Mouse (Mus musculus): ENCODE data around the gene Zfp148. TPM values are rescaled to one million over a fixed set of nuclear protein-coding genes. Genes with fewer than 3 reads are reported as not detected.
A peak's percentile ranks its signal among the peaks of the same experiment; 100 is the strongest.

The Zfp148 gene
- polyA plus RNA-seq, 1 experiment from 2014 or later, result 45.2 TPM

DNA sequence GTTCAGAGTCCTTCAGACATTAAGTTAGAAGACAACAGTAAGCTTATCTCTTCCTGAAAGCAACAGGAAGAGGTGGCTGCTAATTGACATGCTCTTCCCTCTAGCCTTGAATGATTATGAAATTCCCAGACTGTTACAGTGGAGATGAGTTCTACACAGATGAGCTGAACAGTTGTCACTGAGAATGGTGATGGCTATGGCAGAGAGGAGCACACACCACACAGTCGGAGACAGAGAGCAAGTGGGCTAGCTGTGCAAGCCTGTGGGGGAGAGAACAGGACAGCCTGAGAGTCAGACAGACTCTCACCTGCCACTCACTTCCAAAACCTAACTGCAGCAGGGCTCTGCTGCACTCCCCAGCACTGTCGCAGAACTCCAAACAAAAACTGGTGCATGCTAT is 51.0 kb downstream of the Zfp148 start:
- WGBS, result 89% methylated on average over 2 of the region's 2 CpGs
- no peak overlapping the region for H3K27ac ChIP-seq
- H3K4me1 ChIP-seq, result peaks cover 12% of the 10 kb centered on the region; the same call in 1 of the 2 replicates
- DNase-seq (ENCODE audit: extremely low spot score, low spot score), result no peak
- peaks cover 70% of the 10 kb centered on the region for H3K36me3 ChIP-seq (replicated peaks)
- H3K27me3 ChIP-seq (ENCODE audit: poor library complexity, severe bottlenecking), result no peaks in the 10 kb centered on the region
- H3K9me3 ChIP-seq, result no peaks in the 10 kb centered on the region
- no peak overlapping the region for H3K4me3 ChIP-seq

DNA sequence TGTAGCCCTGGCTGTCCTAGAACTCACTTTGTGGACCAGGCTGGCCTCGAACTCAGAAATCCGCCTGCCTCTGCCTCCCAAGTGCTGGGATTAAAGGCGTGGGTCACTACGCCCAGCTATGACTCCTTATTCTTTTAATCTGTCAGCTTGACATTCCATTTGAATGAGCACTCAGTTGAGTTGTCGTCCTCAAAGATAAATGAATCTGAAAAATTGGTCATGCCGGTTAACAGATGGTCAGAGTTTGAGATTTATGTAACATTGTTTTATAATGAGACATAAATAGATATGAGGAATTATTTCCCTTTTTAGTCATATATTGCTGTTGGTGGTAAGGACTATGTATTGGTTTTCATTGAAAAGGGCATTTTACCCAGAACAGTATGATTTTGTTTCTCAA is 60.4 kb downstream of the Zfp148 start:
- H3K36me3 ChIP-seq (replicated peaks), result peaks cover 46% of the 10 kb centered on the region
- H3K27ac ChIP-seq, result no peak overlapping the region
- no peaks in the 10 kb centered on the region for H3K4me1 ChIP-seq
- H3K9me3 ChIP-seq, result no peaks in the 10 kb centered on the region
- H3K27me3 ChIP-seq (ENCODE audit: poor library complexity, severe bottlenecking), result no peaks in the 10 kb centered on the region
- 98% methylated on average over 6 of the region's 6 CpGs for WGBS
- no peak for DNase-seq (ENCODE audit: extremely low spot score, low spot score)
- H3K4me3 ChIP-seq, result no peak overlapping the region

DNA sequence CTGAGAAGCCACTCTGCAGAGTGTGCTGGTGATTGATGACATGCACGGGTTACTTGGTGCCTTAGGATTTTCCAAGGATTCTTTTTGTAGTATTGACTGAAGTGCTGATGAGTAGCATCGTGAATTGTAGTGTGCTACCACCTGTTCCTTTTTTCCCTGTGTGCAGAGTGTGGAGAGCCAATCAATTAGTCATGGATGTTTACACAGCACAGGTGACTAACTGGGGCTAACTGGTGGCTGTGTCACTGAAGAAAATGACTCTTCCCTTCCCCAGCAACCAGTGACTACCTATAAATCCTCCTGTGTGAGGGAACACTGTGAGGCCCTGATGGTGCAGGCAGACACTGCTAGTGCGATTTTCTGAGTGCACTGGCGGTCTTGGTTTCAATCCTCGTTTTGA is 66.2 kb downstream of the Zfp148 start:
- Histone ChIP-seq H3K36me3 (replicated peaks) (peaks cover 21% of the 10 kb centered on the region), H3K9me3 (no peaks in the 10 kb centered on the region), H3K4me1 (no peaks in the 10 kb centered on the region), H3K27ac (no peak overlapping the region), H3K4me3 (no peak overlapping the region), H3K27me3 (ENCODE audit: poor library complexity, severe bottlenecking) (no peaks in the 10 kb centered on the region)
- no peak for DNase-seq (ENCODE audit: extremely low spot score, low spot score)
- 86% methylated on average over 5 of the region's 5 CpGs for WGBS

DNA sequence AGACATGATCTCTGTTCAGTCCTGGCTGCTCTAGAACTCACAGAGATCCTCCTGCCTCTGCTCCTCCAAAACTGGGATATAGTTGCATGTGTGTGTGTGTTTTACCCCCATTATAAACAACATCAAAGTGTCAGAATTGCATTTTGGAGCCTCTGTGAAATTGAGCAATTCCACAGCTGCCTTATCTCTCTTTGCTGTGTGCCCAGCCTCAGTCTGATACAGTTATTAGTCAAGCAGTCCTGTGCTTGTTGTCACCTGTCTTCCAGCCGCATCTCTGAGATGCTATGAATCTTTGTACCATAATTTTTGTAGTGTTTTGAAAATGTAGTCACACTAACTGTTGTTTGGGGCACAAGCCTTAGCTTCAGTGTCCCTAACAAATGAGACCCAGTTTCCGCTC is 73.2 kb downstream of the Zfp148 start:
- Histone ChIP-seq H3K4me3 (no peak overlapping the region), H3K36me3 (replicated peaks) (peaks cover 37% of the 10 kb centered on the region), H3K27ac (no peak overlapping the region), H3K27me3 (ENCODE audit: poor library complexity, severe bottlenecking) (no peaks in the 10 kb centered on the region), H3K4me1 (no peaks in the 10 kb centered on the region), H3K9me3 (no peaks in the 10 kb centered on the region)
- DNase-seq (ENCODE audit: extremely low spot score, low spot score), result no peak
- WGBS, result 90% methylated on average over 2 of the region's 2 CpGs

DNA sequence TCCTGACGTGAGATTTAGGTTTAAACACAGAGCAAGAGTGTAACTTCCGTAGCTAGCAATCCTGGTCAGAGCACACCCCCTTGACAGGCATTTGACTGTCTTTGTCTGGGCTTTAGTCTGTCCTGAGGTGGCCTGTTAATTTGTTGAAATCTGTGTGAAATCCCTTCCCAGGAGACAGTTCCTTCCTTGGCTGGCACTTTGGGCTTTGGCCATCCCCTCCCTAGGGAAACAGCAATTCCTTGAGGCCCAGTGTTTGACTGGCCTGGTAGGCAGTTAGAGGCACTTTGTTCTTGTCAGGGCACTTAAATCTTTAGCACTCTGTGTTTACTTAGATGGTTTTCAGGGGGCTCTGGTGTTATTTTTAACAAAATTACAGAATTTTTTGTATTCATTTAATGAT is 73.7 kb downstream of the Zfp148 start:
- DNase-seq (ENCODE audit: extremely low spot score, low spot score), result no peak
- no peaks in the 10 kb centered on the region for H3K4me1 ChIP-seq
- H3K27me3 ChIP-seq (ENCODE audit: poor library complexity, severe bottlenecking), result no peaks in the 10 kb centered on the region
- H3K9me3 ChIP-seq, result 0 out of 2 replicates have a peak, but pooled peaks cover 3% of the 10 kb centered on the region
- 65% methylated on average over 2 of the region's 2 CpGs for WGBS
- no peak overlapping the region for H3K27ac ChIP-seq
- H3K4me3 ChIP-seq, result no peak overlapping the region
- H3K36me3 ChIP-seq (replicated peaks), result peaks cover 37% of the 10 kb centered on the region

DNA sequence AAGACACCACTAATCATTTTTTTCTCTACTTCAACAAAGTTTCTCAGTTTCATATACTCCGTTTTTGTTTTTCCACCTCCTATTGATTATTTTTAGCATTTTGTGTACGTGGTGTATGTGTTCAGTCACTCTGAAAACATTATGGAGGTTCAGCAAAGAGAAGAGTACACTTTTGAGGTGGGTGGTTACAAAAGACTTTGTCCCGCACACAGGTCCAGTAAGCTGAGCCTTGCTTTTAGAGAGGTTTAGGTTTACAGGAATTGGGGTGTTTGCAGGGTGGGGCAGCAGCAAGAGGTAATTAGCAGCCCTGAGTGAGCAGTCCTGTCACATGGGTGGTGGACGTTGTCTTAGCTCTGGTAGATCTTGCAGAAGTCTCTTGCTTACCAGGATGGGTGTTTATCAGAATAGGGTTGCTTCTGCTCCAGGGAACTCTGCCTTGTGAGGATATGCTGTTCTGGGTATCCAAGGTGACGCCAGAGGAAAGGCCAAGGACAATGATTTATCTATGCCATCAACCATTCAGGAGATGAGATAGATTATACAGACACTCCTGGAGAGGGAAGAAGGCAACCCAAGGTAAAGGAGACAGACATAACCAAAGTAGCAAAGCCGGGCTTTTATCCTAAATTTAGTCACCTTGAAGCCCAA is 74.8 kb downstream of the Zfp148 start:
- 89% methylated on average over 6 of the region's 6 CpGs for WGBS
- peaks cover 48% of the 10 kb centered on the region for H3K36me3 ChIP-seq (replicated peaks)
- H3K4me1 ChIP-seq, result no peaks in the 10 kb centered on the region
- DNase-seq (ENCODE audit: extremely low spot score, low spot score), result no peak
- H3K4me3 ChIP-seq, result no peak overlapping the region
- no peak overlapping the region for H3K27ac ChIP-seq
- H3K27me3 ChIP-seq (ENCODE audit: poor library complexity, severe bottlenecking), result no peaks in the 10 kb centered on the region
- H3K9me3 ChIP-seq, result 0 out of 2 replicates have a peak, but pooled peaks cover 6% of the 10 kb centered on the region

DNA sequence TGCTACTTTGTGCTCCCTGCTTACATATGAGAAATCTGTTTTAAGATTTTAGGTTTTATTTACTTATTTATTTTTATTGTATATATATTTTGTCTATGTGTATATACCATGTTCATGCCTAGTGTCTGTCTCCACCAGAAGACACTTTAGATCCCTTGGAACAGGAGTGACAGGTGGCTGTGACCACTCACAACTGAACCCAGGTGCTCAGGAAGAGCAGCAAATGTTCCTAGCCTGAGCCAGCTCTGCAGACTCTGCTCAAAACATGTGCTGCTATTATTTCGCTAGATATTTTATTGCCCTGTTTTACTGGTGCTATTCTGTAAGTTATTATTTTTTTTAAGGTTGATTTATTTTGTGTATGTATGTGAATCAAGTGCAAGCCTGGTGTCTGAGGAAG is 78.5 kb downstream of the Zfp148 start:
- WGBS, result 100% methylated on average over 1 of the region's 1 CpGs
- Histone ChIP-seq H3K27me3 (ENCODE audit: poor library complexity, severe bottlenecking) (no peaks in the 10 kb centered on the region), H3K9me3 (0 out of 2 replicates have a peak, but pooled peaks cover 6% of the 10 kb centered on the region), H3K36me3 (replicated peaks) (peaks cover 49% of the 10 kb centered on the region), H3K4me3 (no peak overlapping the region), H3K4me1 (no peaks in the 10 kb centered on the region), H3K27ac (no peak overlapping the region)
- no peak for DNase-seq (ENCODE audit: extremely low spot score, low spot score)

DNA sequence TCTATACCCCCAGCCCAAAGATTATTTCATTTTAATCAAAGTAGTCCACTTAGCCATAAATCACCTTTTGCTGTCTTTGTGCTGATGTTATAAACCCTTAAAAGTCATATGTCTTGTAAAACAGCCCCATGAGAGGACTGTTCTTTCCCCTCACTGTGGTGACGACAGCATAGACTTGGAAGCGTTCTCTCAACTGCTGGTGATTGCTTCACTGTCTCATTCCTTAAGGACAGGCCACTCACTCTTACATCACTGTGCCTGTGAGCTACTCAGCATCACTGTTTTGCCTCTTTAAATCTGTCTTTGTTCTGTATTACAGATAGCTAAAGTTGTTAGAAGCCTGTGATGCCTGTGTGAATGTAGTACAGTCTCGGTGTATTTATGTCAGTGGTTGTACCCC is 80.8 kb downstream of the Zfp148 start:
- Histone ChIP-seq H3K27ac (no peak overlapping the region), H3K27me3 (ENCODE audit: poor library complexity, severe bottlenecking) (no peaks in the 10 kb centered on the region), H3K9me3 (0 out of 2 replicates have a peak, but pooled peaks cover 6% of the 10 kb centered on the region), H3K36me3 (replicated peaks) (peaks cover 52% of the 10 kb centered on the region), H3K4me1 (no peaks in the 10 kb centered on the region; the same call in 1 of the 2 replicates), H3K4me3 (no peak overlapping the region)
- DNase-seq (ENCODE audit: extremely low spot score, low spot score), result no peak
- WGBS, result 94% methylated on average over 3 of the region's 3 CpGs

DNA sequence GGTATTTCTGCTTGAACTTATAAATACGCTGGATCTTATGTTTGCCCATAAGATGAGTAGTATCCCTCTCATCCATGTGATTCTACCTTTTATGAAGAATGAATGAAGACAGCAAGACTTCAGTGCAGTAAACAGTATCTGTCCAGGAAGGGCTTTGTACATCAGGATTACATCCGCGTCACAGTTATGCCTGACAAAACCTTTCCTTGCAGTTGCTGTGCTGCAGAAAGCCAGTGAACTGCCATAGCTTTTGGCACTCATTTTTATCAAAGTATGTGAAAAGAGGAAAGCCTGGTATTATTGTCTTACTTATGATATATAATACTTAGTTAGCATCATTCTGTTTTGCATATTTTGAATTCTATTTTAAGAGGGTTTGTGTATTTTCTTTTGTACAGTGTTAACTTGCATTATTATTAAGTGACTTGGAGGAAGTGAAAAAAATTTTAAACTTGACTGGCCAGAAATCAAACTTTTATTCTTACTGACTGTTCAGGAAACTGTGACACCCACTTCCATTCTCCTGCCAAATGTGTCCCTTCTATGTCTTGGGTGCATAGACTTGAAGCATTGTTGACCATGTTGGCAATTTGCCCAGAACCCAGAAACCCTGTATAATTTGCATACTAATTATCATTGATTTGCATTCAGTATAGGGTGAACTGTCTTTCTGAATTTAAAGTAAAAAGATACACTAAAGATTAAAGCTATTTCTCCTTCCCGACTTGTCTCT is 84.0 kb downstream of the Zfp148 start:
- Histone ChIP-seq H3K27ac (no peak overlapping the region), H3K27me3 (ENCODE audit: poor library complexity, severe bottlenecking) (no peaks in the 10 kb centered on the region), H3K4me1 (peaks cover 4% of the 10 kb centered on the region), H3K4me3 (no peak overlapping the region), H3K36me3 (replicated peaks) (peaks cover 41% of the 10 kb centered on the region), H3K9me3 (no peaks in the 10 kb centered on the region)
- no peak for DNase-seq (ENCODE audit: extremely low spot score, low spot score)
- 94% methylated on average over 4 of the region's 4 CpGs for WGBS

DNA sequence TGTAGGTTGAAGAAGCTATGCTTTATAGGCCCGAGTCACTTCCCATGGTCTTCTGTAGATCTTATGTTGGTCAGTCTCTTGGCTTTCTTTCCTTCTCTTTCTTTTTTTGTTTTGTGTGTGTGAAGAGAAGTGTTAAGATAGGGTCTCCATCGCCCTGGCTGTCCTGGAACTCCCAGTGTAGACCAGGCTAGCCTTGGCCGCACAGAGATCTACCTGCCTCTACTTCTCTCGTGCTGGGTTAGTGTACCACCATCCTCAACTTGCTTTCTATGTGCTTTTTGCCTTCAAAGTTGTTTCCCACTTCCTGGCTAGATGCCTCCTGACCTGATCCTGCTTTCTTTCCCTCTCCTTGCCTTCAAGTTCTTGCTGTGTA is 84.6 kb downstream of the Zfp148 start:
- peaks cover 37% of the 10 kb centered on the region for H3K36me3 ChIP-seq (replicated peaks)
- 92% methylated on average over 4 of the region's 4 CpGs for WGBS
- no peak for DNase-seq (ENCODE audit: extremely low spot score, low spot score)

DNA sequence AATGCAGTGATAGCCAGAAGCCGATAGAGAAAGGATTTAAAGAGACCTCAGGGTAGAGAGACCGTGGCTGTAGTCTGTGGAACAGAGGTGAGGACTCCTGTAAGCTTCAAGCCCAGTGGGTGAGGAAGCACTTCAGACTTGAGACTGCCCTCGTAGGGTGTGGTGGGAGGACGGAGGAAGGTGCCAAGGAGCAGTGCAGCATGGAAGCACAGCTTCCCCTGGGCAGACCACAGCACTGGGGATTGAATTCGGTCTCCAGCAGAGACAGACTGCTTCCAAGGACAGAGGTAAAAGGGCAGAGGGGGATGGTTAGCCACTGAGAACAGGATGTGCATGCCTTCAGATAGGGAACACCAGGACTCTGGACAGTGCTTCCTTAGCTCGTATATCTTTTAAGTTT is 86.8 kb downstream of the Zfp148 start:
- no peaks in the 10 kb centered on the region for H3K27me3 ChIP-seq (ENCODE audit: poor library complexity, severe bottlenecking)
- 0 out of 2 replicates have a peak overlapping the region, but pooled peaks have one; percentile 44 for H3K27ac ChIP-seq
- no peaks in the 10 kb centered on the region for H3K9me3 ChIP-seq
- peaks cover 4% of the 10 kb centered on the region for H3K4me1 ChIP-seq
- no peak overlapping the region for H3K4me3 ChIP-seq
- H3K36me3 ChIP-seq (replicated peaks), result peaks cover 45% of the 10 kb centered on the region
- WGBS, result 65% methylated on average over 6 of the region's 6 CpGs
- no peak for DNase-seq (ENCODE audit: extremely low spot score, low spot score)

More for the DNA sequence above, 84.6 kb downstream of the Zfp148 start:
- peaks cover 4% of the 10 kb centered on the region for H3K4me1 ChIP-seq
- no peak overlapping the region for H3K27ac ChIP-seq
- H3K27me3 ChIP-seq (ENCODE audit: poor library complexity, severe bottlenecking), result no peaks in the 10 kb centered on the region
- no peaks in the 10 kb centered on the region for H3K9me3 ChIP-seq
- no peak overlapping the region for H3K4me3 ChIP-seq

DNA sequence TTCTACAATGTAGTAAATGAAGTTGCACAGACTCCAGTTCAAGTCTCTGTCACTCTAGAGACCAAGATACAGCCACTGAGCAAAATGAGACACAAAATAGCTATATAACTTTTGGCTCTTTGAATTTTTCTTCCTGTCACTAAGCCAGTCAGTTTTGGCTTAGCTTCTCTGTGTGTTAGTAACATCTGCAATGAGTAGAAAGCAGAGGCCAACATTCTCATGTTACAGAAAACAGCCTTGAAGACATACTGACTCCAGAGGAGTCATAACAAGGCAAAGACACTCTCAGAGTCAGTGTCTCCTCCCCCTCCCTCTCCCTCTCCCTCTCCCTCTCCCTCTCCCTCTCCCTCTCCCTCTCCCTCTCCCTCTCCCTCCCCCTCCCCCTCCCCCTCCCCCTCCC is 89.3 kb downstream of the Zfp148 start:
- peaks cover 4% of the 10 kb centered on the region for H3K4me1 ChIP-seq

DNA sequence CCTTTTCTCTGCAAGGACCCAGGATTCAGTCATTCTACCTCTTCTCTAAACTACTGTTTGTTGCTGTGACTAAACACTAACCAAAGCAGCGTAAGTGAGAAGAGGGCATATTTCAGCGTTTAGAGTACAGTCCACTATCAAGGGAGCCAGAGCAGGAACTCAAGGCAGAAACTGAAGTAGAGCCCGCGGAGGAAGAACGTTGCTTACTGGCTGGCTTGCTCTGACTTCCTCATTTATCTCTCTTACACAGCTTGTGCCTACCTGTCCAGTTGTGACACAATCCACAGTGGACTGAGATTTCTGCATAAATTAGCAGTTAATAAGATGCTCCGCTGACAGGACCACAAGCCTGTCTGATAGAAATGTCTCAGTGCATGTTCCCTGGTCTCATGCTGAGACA is 93.7 kb downstream of the Zfp148 start:
- no peak overlapping the region for H3K27ac ChIP-seq
- H3K36me3 ChIP-seq (replicated peaks), result peaks cover 82% of the 10 kb centered on the region
- H3K4me3 ChIP-seq, result no peak overlapping the region
- H3K4me1 ChIP-seq, result no peaks in the 10 kb centered on the region
- DNase-seq (ENCODE audit: extremely low spot score, low spot score), result no peak
- H3K9me3 ChIP-seq, result no peaks in the 10 kb centered on the region
- no peaks in the 10 kb centered on the region for H3K27me3 ChIP-seq (ENCODE audit: poor library complexity, severe bottlenecking)
- 96% methylated on average over 6 of the region's 6 CpGs for WGBS

More for the DNA sequence above, 89.3 kb downstream of the Zfp148 start:
- Histone ChIP-seq H3K27ac (no peak overlapping the region), H3K36me3 (replicated peaks) (peaks cover 64% of the 10 kb centered on the region), H3K27me3 (ENCODE audit: poor library complexity, severe bottlenecking) (no peaks in the 10 kb centered on the region), H3K9me3 (no peaks in the 10 kb centered on the region), H3K4me3 (no peak overlapping the region)
- no peak for DNase-seq (ENCODE audit: extremely low spot score, low spot score)
